Mouse (Mus musculus): ENCODE measurements around the gene Pramef17.
"Not testable (repeated sequence)": the region's sequence is repeated elsewhere in the genome, so short reads cannot be mapped to it uniquely, and the experiment has no call there.

The Pramef17 gene

GRCm38 (mm10) chr4:143994269-143994668 is at the start of gene Pramef17:
Pramef17 (minus strand) TSS chr4:143994369.
- not testable (repeated sequence) for DNase-seq (ENCODE audit: low spot score in 2 of 2)

GRCm38 (mm10) chr4:143988126-143988525 is 6.0 kb downstream of the Pramef17 start:
- peak; percentile 64 to 70 for DNase-seq (ENCODE audit: low spot score in 2 of 2)

GRCm38 (mm10) chr4:143987475-143987941 is 6.7 kb downstream of the Pramef17 start:
- peak; percentile 53 to 54 for DNase-seq (ENCODE audit: low spot score in 2 of 2)

- DNase-seq (ENCODE audit: low spot score in 2 of 2): peak; percentile 15 to 33
These were observed 8.4 kb downstream of the Pramef17 start for GRCm38 (mm10) chr4:143985733-143986132.

GRCm38 (mm10) chr4:143985165-143985564 is 9.0 kb downstream of the Pramef17 start:
- DNase-seq (ENCODE audit: low spot score in 2 of 2): peak; percentile 3 to 4

- not testable (repeated sequence) for DNase-seq (ENCODE audit: low spot score in 2 of 2)
These were observed 10.7 kb downstream of the Pramef17 start for GRCm38 (mm10) chr4:143983446-143983845.

GRCm38 (mm10) chr4:143966850-143967249 is 27.3 kb downstream of the Pramef17 start, which contains the start of gene Gm13101:
Gm13101 (minus strand) TSS chr4:143966950.
- not testable (repeated sequence) for DNase-seq (ENCODE audit: low spot score in 2 of 2)

GRCm38 (mm10) chr4:143950916-143951315 is 43.3 kb downstream of the Pramef17 start, which contains the start of gene Pramef25:
Pramef25 (minus strand) TSS chr4:143951016.
- DNase-seq (ENCODE audit: low spot score in 2 of 2): not testable (repeated sequence)

Data from spleen, postnatal 36 days (tissue).